Mouse (Mus musculus): ENCODE measurements around the gene Prcd. TPM values are rescaled to one million over a fixed set of nuclear protein-coding genes. Genes with fewer than 3 reads are reported as not detected.
A peak's percentile ranks its signal among the peaks of the same experiment; 100 is the strongest.

The Prcd gene
- polyA plus RNA-seq, 1 experiment: 0.44 TPM

DNA sequence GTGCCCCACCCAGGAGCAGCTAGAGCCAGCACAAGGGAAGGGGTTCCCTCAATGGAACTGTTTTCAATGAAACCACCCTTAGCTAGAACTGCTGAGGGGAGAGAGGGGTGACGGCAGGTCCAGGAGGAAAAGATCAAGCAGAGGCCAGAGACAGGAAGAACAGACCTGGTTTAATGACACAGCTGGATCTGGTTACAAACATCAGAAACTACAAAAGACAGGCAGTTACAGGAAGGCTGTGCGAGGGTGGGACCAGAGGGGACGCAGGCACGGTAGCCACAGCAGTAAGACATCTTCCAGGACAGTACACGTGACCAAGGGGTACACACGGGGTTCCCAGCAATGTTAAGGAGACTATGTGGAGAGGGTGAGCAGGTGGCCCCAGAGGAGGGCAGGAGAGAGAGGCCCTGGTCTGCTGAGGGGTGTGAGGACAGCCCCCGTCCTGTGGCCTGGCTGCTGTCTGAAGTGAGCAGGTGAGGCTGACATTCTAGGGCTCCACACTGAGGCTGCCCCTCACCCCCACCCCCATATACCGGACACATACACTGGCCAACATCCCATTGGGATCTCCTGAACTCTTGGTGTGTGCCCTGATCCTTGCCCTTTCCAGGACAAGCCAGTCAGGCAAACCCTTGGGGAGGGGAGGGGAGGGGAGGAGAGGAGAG is 7.8 kb upstream of the Prcd start:
- no peak for TF ChIP-seq POLR2A (IDR thresholded peaks at IDR 0.05; ENCODE audit: low read depth, low read length)
- no peak for TF ChIP-seq CTCF (conservative IDR thresholded peaks at IDR 0.05; ENCODE audit: insufficient read depth, insufficient read length, low read depth, low read length)
- WGBS: 71% methylated on average over 8 of the region's 8 CpGs
- H3K36me3 ChIP-seq (ENCODE audit: control insufficient read depth, insufficient read depth, low read length): no peaks in the 10 kb centered on the region
- no peak for DNase-seq
- no peak overlapping the region for H3K4me3 ChIP-seq (ENCODE audit: insufficient read depth, low read depth, low read length)
- no peak overlapping the region for H3K27ac ChIP-seq (ENCODE audit: insufficient read depth, low read depth, low read length)
- no peaks in the 10 kb centered on the region for H3K27me3 ChIP-seq (replicated peaks; ENCODE audit: control insufficient read depth, insufficient read depth, low read length)
- H3K4me1 ChIP-seq (ENCODE audit: control insufficient read depth, insufficient read depth, low read length): no peaks in the 10 kb centered on the region

DNA sequence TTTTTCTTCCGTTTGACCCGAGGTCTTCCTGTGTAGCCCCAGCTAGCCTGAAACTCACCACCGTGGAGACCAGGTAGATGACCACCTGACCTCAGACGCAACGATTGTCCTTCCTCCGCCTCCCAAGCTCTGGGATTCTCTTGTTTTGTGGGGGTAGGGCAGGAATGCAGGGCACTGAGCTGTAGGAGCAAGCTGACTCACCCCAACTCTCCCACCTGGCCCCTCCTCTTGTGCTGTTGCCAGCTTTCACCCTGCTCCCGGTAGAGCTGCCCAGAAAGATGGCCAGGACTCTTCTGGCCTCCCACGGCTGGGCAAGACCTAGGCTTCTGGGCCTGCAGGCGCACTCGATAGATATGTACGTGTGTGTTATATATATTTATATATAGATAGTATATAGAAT is 7.2 kb upstream of the Prcd start:
- WGBS: 58% methylated on average over 11 of the region's 11 CpGs
- Histone ChIP-seq H3K27me3 (replicated peaks; ENCODE audit: control insufficient read depth, insufficient read depth, low read length) (no peaks in the 10 kb centered on the region), H3K4me1 (ENCODE audit: control insufficient read depth, insufficient read depth, low read length) (no peaks in the 10 kb centered on the region), H3K27ac (ENCODE audit: insufficient read depth, low read depth, low read length) (no peak overlapping the region), H3K36me3 (ENCODE audit: control insufficient read depth, insufficient read depth, low read length) (no peaks in the 10 kb centered on the region), H3K4me3 (ENCODE audit: insufficient read depth, low read depth, low read length) (no peak overlapping the region)
- DNase-seq: no peak
- no peak for TF ChIP-seq CTCF (conservative IDR thresholded peaks at IDR 0.05; ENCODE audit: insufficient read depth, insufficient read length, low read depth, low read length)
- no peak for TF ChIP-seq POLR2A (IDR thresholded peaks at IDR 0.05; ENCODE audit: low read depth, low read length)

DNA sequence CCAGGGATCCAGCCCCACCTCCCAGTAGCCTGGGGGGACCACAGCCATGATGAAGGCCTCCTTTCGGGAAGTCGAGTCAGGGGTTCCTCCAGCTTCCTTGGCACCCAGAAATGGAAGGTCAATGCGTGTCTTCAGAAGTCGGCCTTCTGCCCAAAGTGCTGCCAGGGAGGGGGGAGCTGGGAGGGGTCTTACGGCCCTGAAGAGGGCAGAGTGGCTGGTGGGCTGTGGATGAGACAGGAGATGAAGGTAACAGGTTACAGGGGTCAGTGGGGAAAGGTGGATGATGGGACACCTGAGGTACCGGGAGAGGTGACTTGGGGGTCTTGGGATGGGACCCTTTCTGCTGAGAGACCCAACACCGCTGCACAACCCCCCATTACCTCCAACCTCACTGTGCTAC is 6.6 kb upstream of the Prcd start:
- 0 out of 2 replicates have a peak overlapping the region, but pooled peaks have one; percentile 12 for H3K27ac ChIP-seq (ENCODE audit: insufficient read depth, low read depth, low read length)
- WGBS: 87% methylated on average over 7 of the region's 7 CpGs
- H3K4me1 ChIP-seq (ENCODE audit: control insufficient read depth, insufficient read depth, low read length): no peaks in the 10 kb centered on the region
- DNase-seq: no peak
- H3K27me3 ChIP-seq (replicated peaks; ENCODE audit: control insufficient read depth, insufficient read depth, low read length): no peaks in the 10 kb centered on the region
- H3K4me3 ChIP-seq (ENCODE audit: insufficient read depth, low read depth, low read length): no peak overlapping the region
- no peaks in the 10 kb centered on the region for H3K36me3 ChIP-seq (ENCODE audit: control insufficient read depth, insufficient read depth, low read length)
- TF ChIP-seq CTCF (conservative IDR thresholded peaks at IDR 0.05; ENCODE audit: insufficient read depth, insufficient read length, low read depth, low read length): no peak
- no peak for TF ChIP-seq POLR2A (IDR thresholded peaks at IDR 0.05; ENCODE audit: low read depth, low read length)

DNA sequence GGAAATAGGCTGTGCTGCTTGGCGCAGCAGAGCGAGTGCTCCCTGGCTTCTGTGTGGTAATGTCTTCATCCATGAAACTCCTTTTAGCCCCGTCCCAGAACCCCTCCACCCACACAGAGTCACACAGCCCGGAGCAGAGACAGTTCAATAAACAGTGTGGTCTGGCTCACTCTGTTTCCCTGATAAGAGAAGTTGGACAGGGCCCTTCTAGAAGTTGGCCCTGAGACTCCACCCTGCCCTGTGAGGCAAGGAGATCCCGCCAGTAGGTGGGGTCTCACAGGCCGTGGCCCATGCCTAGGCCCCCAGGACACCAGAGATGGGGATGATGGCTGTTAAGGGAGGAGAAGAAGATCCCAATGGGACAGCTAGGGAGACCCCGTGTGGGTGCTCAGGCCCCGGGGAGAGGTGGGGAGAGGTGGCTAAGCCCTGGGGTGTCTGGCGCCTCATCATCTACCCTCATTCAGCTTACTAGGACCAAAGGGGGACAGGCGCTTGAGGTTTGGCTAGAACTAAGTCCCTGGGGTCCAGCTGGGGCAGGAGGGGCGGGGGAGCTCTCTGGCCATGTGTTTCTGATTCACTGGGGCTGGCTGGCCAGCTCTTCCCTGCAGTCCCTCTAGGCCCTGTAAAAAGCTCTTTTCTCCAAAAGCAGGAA is 5.9 kb upstream of the Prcd start:
- H3K4me3 ChIP-seq (ENCODE audit: insufficient read depth, low read depth, low read length): no peak overlapping the region
- TF ChIP-seq CTCF (conservative IDR thresholded peaks at IDR 0.05; ENCODE audit: insufficient read depth, insufficient read length, low read depth, low read length): no peak
- no peaks in the 10 kb centered on the region for H3K27me3 ChIP-seq (replicated peaks; ENCODE audit: control insufficient read depth, insufficient read depth, low read length)
- DNase-seq: no peak
- H3K27ac ChIP-seq (ENCODE audit: insufficient read depth, low read depth, low read length): 0 out of 2 replicates have a peak overlapping the region, but pooled peaks have one; percentile 12
- WGBS: 78% methylated on average over 11 of the region's 11 CpGs
- no peaks in the 10 kb centered on the region for H3K4me1 ChIP-seq (ENCODE audit: control insufficient read depth, insufficient read depth, low read length)
- H3K36me3 ChIP-seq (ENCODE audit: control insufficient read depth, insufficient read depth, low read length): no peaks in the 10 kb centered on the region

DNA sequence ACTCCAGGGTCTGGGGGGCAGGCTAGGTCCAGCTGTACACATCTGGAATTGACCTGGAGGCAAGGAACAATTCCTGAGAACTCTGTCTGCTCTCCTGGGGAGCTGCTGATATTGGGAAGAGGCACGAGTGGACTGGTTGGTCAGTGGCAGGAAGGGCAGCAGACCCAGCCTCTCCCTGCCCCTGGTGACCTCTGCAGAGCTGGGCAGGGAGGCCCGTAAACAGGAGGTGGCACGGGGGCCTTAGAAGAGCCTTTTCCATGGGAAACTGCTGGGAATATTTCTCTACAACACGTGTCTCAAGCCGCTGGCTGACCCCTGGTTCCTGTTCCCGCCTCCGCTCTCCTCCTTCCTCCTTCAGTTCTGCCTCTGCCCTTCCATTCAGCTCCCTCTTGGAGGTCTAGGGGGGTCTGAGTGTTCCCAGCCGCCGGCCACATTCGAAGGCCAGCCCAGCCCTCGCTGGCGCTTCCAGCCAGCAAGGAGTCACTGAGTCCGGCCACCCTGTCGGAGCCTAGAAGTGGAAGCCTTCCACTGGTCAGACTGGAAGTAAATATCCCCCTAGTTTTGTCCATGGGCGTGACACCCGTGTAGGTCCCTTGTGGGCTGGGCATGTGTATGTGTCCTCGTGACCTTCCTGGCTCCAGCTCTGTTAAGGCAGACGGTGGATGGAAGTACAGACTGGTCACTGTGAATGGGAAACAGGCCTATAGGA is 5.0 kb upstream of the Prcd start:
- Histone ChIP-seq H3K4me3 (ENCODE audit: insufficient read depth, low read depth, low read length) (no peak overlapping the region), H3K27me3 (replicated peaks; ENCODE audit: control insufficient read depth, insufficient read depth, low read length) (no peaks in the 10 kb centered on the region), H3K27ac (ENCODE audit: insufficient read depth, low read depth, low read length) (peak overlapping the region; percentile 78), H3K4me1 (ENCODE audit: control insufficient read depth, insufficient read depth, low read length) (no peaks in the 10 kb centered on the region), H3K36me3 (ENCODE audit: control insufficient read depth, insufficient read depth, low read length) (no peaks in the 10 kb centered on the region)
- no peak for TF ChIP-seq POLR2A (IDR thresholded peaks at IDR 0.05; ENCODE audit: low read depth, low read length)
- no peak for TF ChIP-seq CTCF (conservative IDR thresholded peaks at IDR 0.05; ENCODE audit: insufficient read depth, insufficient read length, low read depth, low read length)
- WGBS: 52% methylated on average over 18 of the region's 18 CpGs
- DNase-seq: peak; percentile 51

DNA sequence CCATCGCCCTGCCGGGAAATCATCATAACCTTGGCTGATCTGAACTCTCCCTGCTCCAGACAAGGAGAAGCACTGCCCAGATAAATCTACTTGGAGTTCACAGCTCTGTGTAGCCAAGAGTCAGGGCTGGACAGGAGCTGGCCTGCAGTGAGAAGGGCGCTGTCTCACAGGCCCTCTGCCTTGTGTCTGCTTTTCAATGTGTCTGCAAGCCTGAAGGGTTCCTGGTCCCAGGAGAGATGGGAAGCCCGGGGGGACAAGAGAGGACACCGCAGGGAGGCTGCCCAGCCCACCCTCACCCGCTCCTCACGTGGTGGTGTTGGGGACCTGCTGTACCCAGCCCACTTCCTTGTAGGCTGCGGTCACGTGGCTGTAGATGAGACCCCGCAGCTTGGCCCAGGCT is 4.4 kb upstream of the Prcd start:
- no peak overlapping the region for H3K4me3 ChIP-seq (ENCODE audit: insufficient read depth, low read depth, low read length)
- H3K4me1 ChIP-seq (ENCODE audit: control insufficient read depth, insufficient read depth, low read length): no peaks in the 10 kb centered on the region
- TF ChIP-seq POLR2A (IDR thresholded peaks at IDR 0.05; ENCODE audit: low read depth, low read length): no peak
- no peak for TF ChIP-seq CTCF (conservative IDR thresholded peaks at IDR 0.05; ENCODE audit: insufficient read depth, insufficient read length, low read depth, low read length)
- WGBS: 77% methylated on average over 10 of the region's 10 CpGs
- peak overlapping the region; percentile 42; the same call in 1 of the 2 replicates for H3K27ac ChIP-seq (ENCODE audit: insufficient read depth, low read depth, low read length)
- DNase-seq: no peak
- no peaks in the 10 kb centered on the region for H3K27me3 ChIP-seq (replicated peaks; ENCODE audit: control insufficient read depth, insufficient read depth, low read length)
- H3K36me3 ChIP-seq (ENCODE audit: control insufficient read depth, insufficient read depth, low read length): no peaks in the 10 kb centered on the region

DNA sequence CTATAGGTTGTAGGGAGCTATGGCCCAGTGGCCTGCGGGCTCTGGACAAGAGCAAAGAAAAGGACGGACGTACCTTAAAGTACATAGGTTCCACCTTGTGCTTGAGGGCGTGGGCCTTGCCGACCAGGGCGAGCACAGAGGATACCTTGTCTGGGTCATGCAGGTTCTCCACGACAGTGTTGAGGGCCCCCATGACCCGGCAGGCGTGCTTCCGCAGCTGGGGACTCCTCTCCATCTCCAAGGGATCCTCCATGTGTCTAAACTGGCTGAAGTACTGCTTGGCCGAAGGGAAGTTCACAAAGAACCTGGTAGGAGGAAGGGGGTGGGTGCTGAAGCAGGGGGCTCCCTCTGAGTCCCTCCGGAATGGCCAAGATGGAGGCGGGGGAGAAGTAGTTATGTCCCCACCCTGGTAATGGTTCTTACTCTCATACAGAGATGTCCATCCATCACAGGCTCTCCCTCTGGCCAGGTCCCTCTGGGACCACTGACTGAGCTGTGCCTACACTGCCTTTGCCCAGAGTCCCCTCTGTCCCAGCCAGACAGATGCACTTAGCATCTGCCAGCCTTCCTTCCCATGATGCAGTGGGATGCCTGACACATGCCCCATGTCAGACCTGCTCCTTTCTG is 3.5 kb upstream of the Prcd start:
- Histone ChIP-seq H3K4me3 (ENCODE audit: insufficient read depth, low read depth, low read length) (no peak overlapping the region), H3K27me3 (replicated peaks; ENCODE audit: control insufficient read depth, insufficient read depth, low read length) (no peaks in the 10 kb centered on the region), H3K36me3 (ENCODE audit: control insufficient read depth, insufficient read depth, low read length) (no peaks in the 10 kb centered on the region), H3K27ac (ENCODE audit: insufficient read depth, low read depth, low read length) (no peak overlapping the region), H3K4me1 (ENCODE audit: control insufficient read depth, insufficient read depth, low read length) (no peaks in the 10 kb centered on the region)
- no peak for DNase-seq
- TF ChIP-seq POLR2A (IDR thresholded peaks at IDR 0.05; ENCODE audit: low read depth, low read length): no peak
- TF ChIP-seq CTCF (conservative IDR thresholded peaks at IDR 0.05; ENCODE audit: insufficient read depth, insufficient read length, low read depth, low read length): no peak
- WGBS: 94% methylated on average over 13 of the region's 13 CpGs

Measured in kidney, adult 2 months (tissue).